Mouse (Mus musculus) liver, embryonic 14.5 days (tissue): Measurements from ENCODE around the gene Kbtbd2.

Experiments
- CTCF ChIP-seq: IDR thresholded peaks from 2 replicates; pipeline ENCODE4 v1.5.1; 2016; ENCODE audit warnings: antibody characterized with exemption, low read depth, control low read depth
- EP300 ChIP-seq: IDR thresholded peaks from 2 replicates; pipeline ENCODE4 v1.6.1; 2016; ENCODE audit warnings: antibody characterized with exemption, low read depth

GRCm38 (mm10) chr6:56796232-56796631 is 1.4 kb downstream of the Kbtbd2 start:
- TF ChIP-seq CTCF, result no peak
- no peak for TF ChIP-seq EP300
